Mouse (Mus musculus) brain, embryonic 14.5 days (tissue): ENCODE data around the gene Ngrn. TPM values are rescaled to one million over a fixed set of nuclear protein-coding genes. Genes with fewer than 3 reads are reported as not detected.

ENCODE experiments used
- DNase-seq: peaks from one replicate; pipeline ENCODE4 v3.0.0-alpha.2; 2011; ENCODE audit warnings: low read depth
- CTCF ChIP-seq: fragments of 200-500 bp; IDR thresholded peaks from 2 replicates; pipeline ENCODE4 v1.5.1; 2012; ENCODE audit warnings: inconsistent platforms, mild to moderate bottlenecking, moderate library complexity, borderline replicate concordance; ENCODE audit not compliant: insufficient read depth, insufficient read length; ENCODE audit errors: extremely low read depth
- POLR2A ChIP-seq: fragments of 200-500 bp; IDR thresholded peaks from 2 replicates; pipeline ENCODE4 v1.6.1; 2012; ENCODE audit warnings: mild to moderate bottlenecking, inconsistent platforms, borderline replicate concordance; ENCODE audit not compliant: poor library complexity, insufficient read depth, insufficient read length, severe bottlenecking; ENCODE audit errors: extremely low read depth
- polyA plus RNA-seq: library from polyadenylated mRNA; depleted of rRNA; stranded (reverse); fragments of >200 nt; gene quantifications from 2 replicates; pipeline ENCODE4 v1.2.3, GENCODE M21; 2012

The Ngrn gene
- polyA plus RNA-seq, 1 experiment, result 50.9 TPM

DNA sequence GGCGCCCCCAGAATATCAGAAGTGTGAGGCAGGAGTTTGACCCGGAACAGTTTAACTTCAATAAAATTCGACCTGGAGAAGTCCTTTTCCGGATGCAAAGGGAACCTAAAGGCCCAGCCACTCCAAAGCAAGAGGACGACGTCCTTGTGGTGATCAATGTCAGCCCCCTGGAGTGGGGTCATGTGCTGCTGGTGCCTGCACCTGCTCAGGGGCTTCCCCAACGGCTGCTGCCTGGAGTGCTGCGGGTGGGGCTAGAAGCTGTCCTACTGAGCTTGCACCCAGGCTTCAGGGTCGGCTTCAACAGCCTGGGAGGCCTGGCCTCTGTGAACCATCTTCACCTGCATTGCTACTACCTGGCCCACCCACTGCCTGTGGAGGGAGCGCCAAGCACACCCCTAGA is 22.5 kb upstream of the Ngrn start:
- DNase-seq, result no peak
- no peak for TF ChIP-seq POLR2A
- no peak for TF ChIP-seq CTCF

DNA sequence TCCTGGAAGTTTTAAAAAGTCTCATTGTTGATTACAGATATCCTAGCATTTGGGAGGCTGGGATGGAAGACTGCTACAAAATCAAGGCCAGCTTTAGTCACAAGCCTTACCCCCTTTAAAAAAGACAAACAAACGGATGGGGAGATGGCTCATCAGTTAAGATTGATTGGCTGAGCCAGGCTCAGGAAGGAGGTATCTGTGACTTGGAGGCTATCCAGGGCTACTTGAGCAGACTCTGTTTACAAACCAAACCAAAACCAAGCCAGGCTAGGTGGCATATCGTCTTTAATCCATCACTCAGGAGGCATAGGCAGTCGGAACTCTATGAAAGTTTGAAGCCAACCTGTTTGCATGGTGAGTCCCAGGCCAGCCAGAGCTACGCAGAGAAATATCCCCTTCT is 19.4 kb upstream of the Ngrn start:
- no peak for DNase-seq
- no peak for TF ChIP-seq POLR2A
- TF ChIP-seq CTCF, result no peak

DNA sequence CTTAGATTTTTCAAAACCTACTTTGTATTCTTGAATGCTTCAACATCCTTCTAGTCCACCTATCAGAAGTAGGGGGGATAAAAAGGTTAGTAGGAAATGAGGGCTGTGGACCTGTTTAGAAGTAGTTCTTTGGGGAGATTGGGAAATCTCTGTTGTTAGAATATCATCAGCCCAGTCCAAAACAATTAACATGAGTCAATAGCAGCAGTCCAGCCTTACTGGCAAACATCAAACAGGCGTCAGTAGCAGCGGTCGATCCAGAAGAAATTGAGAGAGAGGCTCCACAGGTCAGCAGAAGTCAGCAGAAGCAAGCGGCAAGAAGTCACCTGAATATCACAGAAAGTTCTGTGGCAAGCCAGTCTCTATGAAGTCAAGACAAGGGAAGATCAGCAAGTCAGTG is 16.2 kb upstream of the Ngrn start:
- no peak for DNase-seq
- TF ChIP-seq POLR2A (no peak), CTCF (no peak)

DNA sequence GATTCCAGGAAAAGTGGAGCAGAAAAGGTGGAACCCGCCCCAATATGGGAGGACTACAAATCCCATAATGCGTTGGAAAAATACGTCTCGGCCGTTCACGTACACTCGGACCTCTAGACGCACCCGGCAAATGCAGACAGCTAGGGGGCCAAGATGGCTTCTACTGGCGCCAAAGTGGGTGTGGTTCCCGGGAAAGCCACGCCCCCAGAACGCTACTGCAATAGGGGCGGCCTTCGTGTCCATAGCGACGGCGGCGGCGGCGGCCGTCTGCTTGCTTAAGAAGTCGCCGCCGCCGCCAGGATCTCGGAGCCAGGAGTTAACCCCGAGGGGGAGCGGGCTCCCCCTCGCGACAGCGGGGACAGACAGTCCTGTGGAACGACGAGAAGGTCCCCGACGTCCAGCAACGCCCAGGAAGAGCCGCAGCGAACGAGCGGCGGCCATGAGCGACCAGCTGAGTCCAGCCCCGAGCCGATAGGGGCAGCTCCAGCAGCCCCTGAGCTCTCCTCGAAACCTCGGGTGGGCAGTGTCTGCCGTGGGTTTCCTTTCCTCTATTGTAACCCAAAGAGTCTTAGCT is 14.8 kb upstream of the Ngrn start, which contains the start of gene Ttll13:
Ttll13 (plus strand) TSS at position 229 of the 574 bp plus-strand sequence.
- peak; percentile 100 for DNase-seq
- peak; percentile 51; the same call in 1 of the 2 replicates for TF ChIP-seq CTCF
- peak; percentile 69; the same call in 1 of the 2 replicates for TF ChIP-seq POLR2A

DNA sequence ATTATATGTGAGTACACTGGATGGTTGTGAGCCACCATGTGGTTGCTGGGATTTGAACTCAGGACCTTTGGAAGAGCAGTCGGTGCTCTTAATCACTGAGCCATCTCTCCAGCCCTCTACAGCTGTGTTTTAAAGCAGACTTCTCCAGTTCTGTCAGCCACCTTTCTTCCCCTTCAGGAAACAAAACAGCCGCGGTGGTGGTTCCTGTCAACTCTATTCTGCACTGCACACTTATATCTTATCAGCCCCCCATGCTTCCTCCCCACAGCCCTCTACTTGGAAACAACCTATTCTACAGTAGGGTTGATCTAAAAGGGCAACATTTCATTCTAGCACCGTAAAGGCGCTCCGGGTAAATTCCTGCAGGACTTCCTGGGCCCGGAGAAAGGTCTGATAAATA is 14.2 kb upstream of the Ngrn start:
- DNase-seq, result peak; percentile 7
- no peak for TF ChIP-seq POLR2A
- TF ChIP-seq CTCF, result no peak

DNA sequence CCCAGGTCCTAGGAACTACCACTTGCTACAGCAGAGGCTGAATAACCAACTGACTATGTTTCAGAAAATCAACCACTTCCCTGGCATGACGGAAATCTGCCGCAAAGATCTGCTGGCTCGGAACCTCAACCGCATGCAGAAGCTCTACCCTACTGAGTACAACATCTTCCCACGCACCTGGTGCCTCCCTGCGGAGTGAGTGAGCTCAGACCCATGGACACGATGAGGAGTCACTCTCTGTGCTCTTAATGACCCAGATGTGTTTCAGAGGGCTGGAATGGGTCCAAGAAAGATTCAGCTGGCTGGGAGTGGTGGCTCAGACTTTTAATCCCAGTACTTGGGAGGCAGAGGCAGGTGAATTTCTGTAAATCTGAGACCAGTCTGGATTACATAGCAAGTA is 8.6 kb upstream of the Ngrn start:
- no peak for DNase-seq
- TF ChIP-seq POLR2A (no peak), CTCF (no peak)

DNA sequence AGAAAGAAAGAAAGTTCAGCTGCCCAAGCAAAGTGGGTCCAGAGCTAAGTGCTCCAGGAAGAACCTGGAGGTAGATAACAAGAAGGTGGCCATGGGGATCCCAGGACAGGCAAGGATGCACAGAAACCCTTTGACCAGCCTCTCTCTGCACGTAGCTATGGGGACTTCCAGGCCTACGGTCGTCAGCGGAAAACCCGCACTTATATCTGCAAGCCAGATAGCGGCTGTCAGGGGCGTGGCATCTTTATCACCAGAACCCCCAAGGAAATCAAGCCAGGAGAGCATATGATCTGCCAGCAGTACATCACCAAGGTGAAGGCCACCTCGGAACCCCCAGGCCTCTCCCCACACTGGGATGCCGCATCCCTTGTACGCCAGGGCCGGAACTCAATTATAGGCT is 8.1 kb upstream of the Ngrn start:
- DNase-seq, result no peak
- TF ChIP-seq POLR2A, result no peak

DNA sequence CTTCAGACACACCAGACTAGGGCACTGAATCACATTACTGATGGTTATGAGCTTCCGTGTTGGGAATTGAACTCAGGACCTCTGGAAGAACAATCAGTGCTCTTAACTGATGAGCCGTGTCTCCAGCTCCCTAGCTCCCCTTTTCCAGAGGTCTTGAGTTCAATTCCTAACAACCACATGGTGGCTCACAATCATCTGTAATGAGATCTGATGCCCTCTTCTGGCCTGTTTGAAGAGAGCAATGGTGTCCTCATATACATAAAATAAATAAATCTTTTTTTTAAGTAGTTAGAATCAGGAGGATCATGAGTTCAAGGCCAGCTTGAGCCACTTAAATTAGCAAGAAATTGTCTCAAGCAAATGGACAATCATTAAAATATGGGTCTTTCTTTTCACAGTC is 5.0 kb upstream of the Ngrn start:
- no peak for TF ChIP-seq CTCF
- TF ChIP-seq POLR2A, result no peak
- DNase-seq, result no peak

DNA sequence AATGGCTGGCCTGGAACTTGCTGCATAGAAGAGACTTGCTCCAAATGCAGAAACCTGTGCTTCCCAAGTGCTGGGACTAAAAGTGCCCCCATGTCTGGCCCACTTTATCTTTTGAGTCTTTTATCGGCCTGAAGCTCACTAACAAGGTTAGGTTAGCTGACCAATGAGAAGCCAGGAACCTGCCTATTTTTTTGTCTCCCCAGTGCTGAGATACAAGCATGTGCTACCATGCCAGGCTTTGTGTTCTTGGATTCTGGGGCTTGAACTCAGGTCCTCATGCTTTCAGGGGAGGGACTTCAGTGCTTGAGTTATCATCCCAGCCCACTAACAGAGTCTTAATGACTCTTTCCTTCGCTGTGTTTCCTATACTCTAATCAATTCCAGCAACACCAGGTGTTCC is 3.3 kb upstream of the Ngrn start:
- TF ChIP-seq CTCF (no peak), POLR2A (no peak)
- no peak for DNase-seq

DNA sequence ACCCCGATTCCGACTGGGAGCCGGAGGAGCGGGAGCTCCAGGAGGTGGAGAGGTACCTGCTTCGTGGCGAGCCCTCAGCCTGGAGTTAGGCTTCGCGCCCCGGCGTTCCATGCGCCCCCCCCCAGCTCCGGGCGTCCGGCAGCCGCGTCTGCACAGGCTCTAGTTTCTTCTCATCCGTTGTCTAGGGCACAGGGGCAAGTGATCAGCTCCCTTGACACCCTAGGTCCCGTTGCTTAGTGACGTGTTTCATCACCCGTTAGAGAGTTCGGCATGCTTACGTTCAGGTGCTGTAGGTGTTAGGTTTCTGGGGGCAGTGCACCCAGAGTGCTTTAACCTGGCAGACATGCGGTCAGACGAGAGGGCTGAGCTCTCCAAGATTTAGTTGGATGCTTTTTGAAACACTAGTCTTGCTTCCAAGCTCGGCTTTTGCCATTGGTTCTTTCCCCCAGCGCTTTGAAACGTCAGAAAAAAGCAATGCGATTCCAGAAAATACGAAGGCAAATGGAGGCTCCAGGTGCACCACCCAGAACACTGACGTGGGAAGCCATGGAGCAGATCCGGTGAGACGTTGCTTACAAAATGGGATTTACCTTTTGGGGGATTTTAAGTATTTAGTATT is 466 bp downstream of the Ngrn start:
- no peak for TF ChIP-seq POLR2A
- no peak for TF ChIP-seq CTCF
- peak; percentile 30 for DNase-seq

DNA sequence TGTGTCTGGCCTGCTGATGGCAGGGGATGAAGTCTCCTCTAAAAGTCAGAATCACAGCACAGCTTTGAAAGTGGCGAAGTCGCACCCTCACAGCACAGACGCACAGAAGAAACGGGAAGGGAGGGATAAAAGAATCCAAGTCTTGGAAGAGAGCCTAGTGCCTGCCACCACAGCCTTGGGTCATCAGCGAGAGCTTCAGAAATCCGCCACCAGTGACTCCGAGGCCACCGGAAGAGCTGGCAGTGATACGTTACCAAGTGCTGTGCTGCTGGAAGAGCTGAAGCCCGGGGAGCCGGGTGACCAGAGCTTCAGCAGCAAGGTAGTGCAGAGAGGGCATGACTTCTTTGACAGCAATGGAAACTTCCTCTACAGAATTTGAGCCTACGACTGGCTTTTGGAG is 3.6 kb downstream of the Ngrn start:
- TF ChIP-seq CTCF (no peak), POLR2A (no peak)

DNA sequence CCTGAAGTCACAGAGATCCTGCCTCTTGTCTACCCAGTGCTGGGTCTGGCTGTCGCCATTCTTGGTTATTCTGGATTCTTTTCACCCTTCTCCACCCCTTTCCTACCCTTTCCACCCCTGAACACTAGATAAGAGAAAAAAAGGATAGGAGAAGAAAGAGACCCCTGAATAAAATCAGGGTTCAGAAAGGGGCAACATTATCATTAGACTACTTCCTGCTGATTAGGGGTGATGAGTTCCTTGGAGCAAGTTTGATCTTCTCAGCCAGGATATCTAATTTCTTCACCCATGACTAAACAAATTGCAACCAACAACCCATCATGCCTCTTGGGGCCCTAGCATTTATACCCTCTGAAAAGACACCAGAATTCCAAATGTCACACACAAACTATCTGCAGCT is 6.7 kb downstream of the Ngrn start:
- DNase-seq, result no peak
- no peak for TF ChIP-seq POLR2A
- no peak for TF ChIP-seq CTCF

More for the DNA sequence above, 3.6 kb downstream of the Ngrn start:
- DNase-seq, result no peak
